8 mouse cellular contexts compared by ENCODE assay signal in the genomic region with DNA sequence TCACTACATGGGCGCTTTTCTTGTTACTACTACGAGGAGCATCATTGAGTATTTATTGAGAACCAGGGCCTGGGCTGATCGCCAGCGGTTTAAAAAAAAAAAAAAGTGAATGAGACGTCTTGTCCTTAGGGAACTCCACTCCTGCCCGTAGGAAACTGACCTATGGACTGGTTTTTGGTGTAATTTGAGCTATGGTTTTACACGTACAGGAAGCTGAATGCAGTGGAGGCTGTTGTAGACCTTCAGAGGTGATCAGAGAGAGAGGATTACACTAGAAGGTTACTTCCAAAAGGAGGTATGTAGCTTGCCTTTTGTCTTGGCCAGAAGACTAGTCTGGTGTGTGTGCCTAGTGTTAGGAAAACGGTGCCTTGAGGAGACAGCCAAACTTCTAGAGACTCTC. TPM values are rescaled to one million over a fixed set of nuclear protein-coding genes. Genes with fewer than 3 reads are reported as not detected.
DNase-seq lines count a peak whose midpoint lies in the region; ATAC-seq lines count a peak whose summit lies in the region.

No protein-coding gene starts in this region.

- H3K4me2 ChIP-seq in forebrain, embryonic 13.5 days = peak overlapping the region; percentile 68

- H3K36me3 ChIP-seq in forebrain, embryonic 13.5 days (ENCODE audit: poor library complexity, severe bottlenecking) = no peaks in the 10 kb centered on the region

- H3K9ac ChIP-seq in forebrain, embryonic 13.5 days = peak overlapping the region; percentile 83

- H3K4me3 ChIP-seq in forebrain, embryonic 13.5 days = peak overlapping the region; percentile 71

- H3K9me3 ChIP-seq in forebrain, embryonic 13.5 days (replicated peaks) = no peaks in the 10 kb centered on the region

- H3K4me1 ChIP-seq in forebrain, embryonic 13.5 days = peaks cover 24% of the 10 kb centered on the region

- WGBS in forebrain, embryonic 13.5 days = under 1% methylated on average over 8 of the region's 8 CpGs

- H3K27ac ChIP-seq in forebrain, embryonic 13.5 days = peak overlapping the region; percentile 31; the same call in 1 of the 2 replicates

- ATAC-seq in forebrain, embryonic 13.5 days = no peak

- peak; percentile 43 to 52 for DNase-seq in cerebellum, postnatal 10 days
- DNase-seq in cerebellum, adult 11-12 months = no peak
- peak; percentile 63 for DNase-seq in Muller cell, postnatal 12 days (ENCODE audit: inconsistent ontology term)
- peak; percentile 56 for DNase-seq in kidney, adult 18-20 months
- peak; percentile 52 for DNase-seq in lung, postnatal 14 days
- DNase-seq in right cerebral cortex, postnatal 4 days = no peak
- no peak for DNase-seq in gastrocnemius, postnatal 25 days

- H3K27me3 ChIP-seq in forebrain, embryonic 13.5 days = no peaks in the 10 kb centered on the region

RNA-seq across cellular contexts. Expression of a gene that starts 0.8 kb away (rescaled TPM):
- polyA plus RNA-seq in forebrain, embryonic 13.5 days (2015; fragmentation: Nextera tagmentation; extraction: Ambion mirVana) = 169 and 170 TPM in 2 replicates
- 10 to 100 TPM; 72.1 to 93.5 TPM for total RNA-seq in gastrocnemius, postnatal 25 days (2021)

RNA-seq across cellular contexts. Expression of a gene that starts 14.0 kb away (rescaled TPM):
- polyA plus RNA-seq in forebrain, embryonic 13.5 days (2015; fragmentation: Nextera tagmentation; extraction: Ambion mirVana) = 23.9 and 26.4 TPM in 2 replicates
- 100 to 1,000 TPM in 1 of 2 experiments, 10 to 100 TPM in 1; 97.5 to 115 TPM for total RNA-seq in gastrocnemius, postnatal 25 days (2021)

RNA-seq across cellular contexts. Expression of a gene that starts 56.8 kb away (rescaled TPM):
- polyA plus RNA-seq in forebrain, embryonic 13.5 days (2015; fragmentation: Nextera tagmentation; extraction: Ambion mirVana) = 39.3 and 44.9 TPM in 2 replicates
- 1 to 10 TPM; 4.8 to 5.6 TPM for total RNA-seq in gastrocnemius, postnatal 25 days (2021)

Comparison
In these comparisons a context has a peak if more than half of its experiments do, and no peak if none do; other contexts are left out.
1. DNase-seq: peak in cerebellum, postnatal 10 days (2 of 2), Muller cell, postnatal 12 days (single experiment), kidney, adult 18-20 months (single experiment) and lung, postnatal 14 days (single experiment); none in cerebellum, adult 11-12 months (single experiment), right cerebral cortex, postnatal 4 days (single experiment) and gastrocnemius, postnatal 25 days (single experiment).